Mouse (Mus musculus) lung, embryonic 16.5 days (tissue): ENCODE data around the gene March7. TPM values are rescaled to one million over a fixed set of nuclear protein-coding genes. Genes with fewer than 3 reads are reported as not detected.

Source experiments
- ATAC-seq: fragments of 200-750 bp; cut with Nextera tagmentation; 2 replicates; pipeline ENCODE4 v1.8.0; 2017; ENCODE audit warnings: low read depth, mild to moderate bottlenecking, moderate library complexity
- H3K27ac ChIP-seq: fragments of 300-500 bp; sonication (generic); 2 replicates; pipeline ENCODE4 v1.5.1; 2014; ENCODE audit warnings: mild to moderate bottlenecking, control low read depth, low read length
- H3K27me3 ChIP-seq: fragments of 300-500 bp; sonication (generic); 2 replicates; pipeline ENCODE4 v1.6.1; 2014; ENCODE audit warnings: low read depth, low read length, mixed read lengths; ENCODE audit not compliant: control insufficient read depth, insufficient read depth
- H3K36me3 ChIP-seq: fragments of 300-500 bp; sonication (generic); 2 replicates; pipeline ENCODE4 v1.6.1; 2014; ENCODE audit warnings: low read length; ENCODE audit not compliant: control insufficient read depth, insufficient read depth
- H3K4me1 ChIP-seq: fragments of 300-500 bp; sonication (generic); replicated peaks from 2 replicates; pipeline ENCODE4 v1.6.1; 2014; ENCODE audit warnings: low read length, mixed read lengths; ENCODE audit not compliant: control insufficient read depth, insufficient read depth
- H3K4me2 ChIP-seq: fragments of 300-500 bp; sonication (generic); 2 replicates; pipeline ENCODE4 v1.6.1; 2014; ENCODE audit warnings: low read depth, low read length, control low read depth
- H3K4me3 ChIP-seq: fragments of 300-500 bp; sonication (generic); 2 replicates; pipeline ENCODE4 v1.5.1; 2014; ENCODE audit warnings: mild to moderate bottlenecking, low read length, control low read depth
- H3K9ac ChIP-seq: fragments of 300-500 bp; sonication (generic); 2 replicates; pipeline ENCODE4 v1.6.1; 2014; ENCODE audit warnings: low read length, control low read depth
- H3K9me3 ChIP-seq: fragments of 300-500 bp; sonication (generic); 2 replicates; pipeline ENCODE4 v1.6.1; 2016; ENCODE audit warnings: low read length; ENCODE audit not compliant: control insufficient read depth
- WGBS: fragments of 180-500 bp; shearing (Covaris S2); extraction: QIAGEN DNeasy Blood & Tissue Kit; methylation state at CpG from one replicate; pipeline ENCODE4 v1.1.7; 2014; 5-methylcytosine and 5-hydroxymethylcytosine counted together
- polyA plus RNA-seq: library from polyadenylated mRNA; unstranded; fragments of >200 nt; fragmentation: Nextera tagmentation; extraction: Ambion mirVana; gene quantifications from 2 replicates; pipeline ENCODE4 v1.2.1, GENCODE M21; 2015

March7 gene
- polyA plus RNA-seq, 1 experiment from 2014 or later = 76.1 TPM

- ATAC-seq = no peak
- H3K36me3 ChIP-seq = no peaks in the 10 kb centered on the region; the same call in 1 of the 2 replicates
- no peaks in the 10 kb centered on the region; the same call in 1 of the 2 replicates for H3K9me3 ChIP-seq
- no peak overlapping the region for H3K27ac ChIP-seq
- WGBS = 74% methylated on average over 5 of the region's 5 CpGs
- no peak overlapping the region for H3K9ac ChIP-seq
- no peaks in the 10 kb centered on the region for H3K4me1 ChIP-seq
- H3K27me3 ChIP-seq = no peaks in the 10 kb centered on the region
- no peak overlapping the region for H3K4me2 ChIP-seq
- no peak overlapping the region for H3K4me3 ChIP-seq
Observed at GRCm38 (mm10) chr2:60260621-60261350, 51.1 kb downstream of the March7 start.

DNA sequence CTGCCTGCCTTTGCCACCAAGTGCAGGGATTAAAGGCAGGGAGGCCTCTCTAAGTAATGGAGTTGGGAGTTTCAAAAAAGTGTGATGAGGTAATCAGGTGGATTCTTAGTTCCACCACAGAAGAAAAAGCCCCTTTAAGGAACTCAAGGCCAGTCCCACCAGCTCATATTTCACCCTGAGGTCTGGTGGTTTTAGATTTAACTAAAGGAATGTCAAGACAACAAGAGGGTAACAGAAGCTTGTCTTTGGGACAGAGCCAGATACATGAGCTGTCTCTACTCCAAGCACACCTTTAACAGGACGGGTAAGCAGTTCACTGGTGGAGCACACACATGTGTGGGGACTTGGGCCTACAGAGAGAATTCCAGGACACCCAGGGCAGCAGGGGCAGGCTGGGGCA lies 57.9 kb downstream of the March7 start:
- ATAC-seq = peak; percentile 38; the same call in 1 of the 2 replicates
- Histone ChIP-seq H3K9ac (no peak overlapping the region), H3K4me1 (peaks cover 4% of the 10 kb centered on the region; the same call in 1 of the 2 replicates), H3K4me2 (no peak overlapping the region), H3K27ac (peak overlapping the region; percentile 57), H3K27me3 (no peaks in the 10 kb centered on the region), H3K36me3 (peaks cover 2% of the 10 kb centered on the region; the same call in 1 of the 2 replicates), H3K9me3 (no peaks in the 10 kb centered on the region), H3K4me3 (no peak overlapping the region)
- WGBS = 40% methylated on average over 1 of the region's 1 CpGs

DNA sequence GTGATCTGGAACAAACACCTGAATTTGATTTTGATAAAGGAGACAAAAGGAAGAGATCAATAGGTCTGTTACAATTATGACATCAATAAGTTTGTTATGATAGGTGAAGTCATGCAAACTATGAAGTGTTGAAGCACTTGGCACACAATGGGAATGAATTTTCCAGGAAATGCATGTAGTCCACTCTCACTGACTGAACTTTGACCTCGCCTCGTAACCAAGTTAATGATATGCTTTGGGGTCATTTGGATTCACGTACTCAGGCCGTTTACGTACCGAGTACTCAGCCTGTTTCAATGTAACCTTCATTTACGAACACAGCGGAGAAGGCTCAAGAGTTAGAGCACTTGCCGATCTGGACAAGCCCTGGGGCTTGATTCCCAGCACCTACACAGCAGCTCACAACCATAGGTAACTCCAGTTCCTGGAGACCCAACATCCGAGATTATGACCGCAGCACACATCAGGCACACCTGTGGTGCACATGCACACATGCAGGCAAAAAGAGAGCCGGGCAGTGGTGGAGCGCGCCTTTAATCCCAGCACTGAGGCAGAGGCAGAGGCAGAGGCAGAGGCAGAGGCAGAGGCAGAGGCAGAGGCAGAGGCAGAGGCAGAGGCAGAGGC lies 60.3 kb downstream of the March7 start:
- Histone ChIP-seq H3K36me3 (peaks cover 2% of the 10 kb centered on the region; the same call in 1 of the 2 replicates), H3K4me2 (no peak overlapping the region), H3K4me3 (no peak overlapping the region), H3K27ac (no peak overlapping the region), H3K27me3 (no peaks in the 10 kb centered on the region), H3K9me3 (no peaks in the 10 kb centered on the region), H3K4me1 (peaks cover 4% of the 10 kb centered on the region; the same call in 1 of the 2 replicates), H3K9ac (no peak overlapping the region)
- WGBS = 87% methylated on average over 14 of the region's 14 CpGs
- ATAC-seq = no peak

GRCm38 (mm10) chr2:60278627-60279026 lies 68.9 kb downstream of the March7 start:
- no peaks in the 10 kb centered on the region for H3K9me3 ChIP-seq
- no peak overlapping the region for H3K27ac ChIP-seq
- H3K9ac ChIP-seq = no peak overlapping the region
- H3K27me3 ChIP-seq = no peaks in the 10 kb centered on the region
- no peak overlapping the region for H3K4me3 ChIP-seq
- peaks cover 9% of the 10 kb centered on the region for H3K4me1 ChIP-seq
- H3K4me2 ChIP-seq = no peak overlapping the region
- no peaks in the 10 kb centered on the region for H3K36me3 ChIP-seq
- ATAC-seq = no peak
- 92% methylated on average over 4 of the region's 4 CpGs for WGBS

GRCm38 (mm10) chr2:60282625-60283024 lies 72.9 kb downstream of the March7 start:
- Histone ChIP-seq H3K36me3 (no peaks in the 10 kb centered on the region), H3K4me2 (peak overlapping the region; percentile 93), H3K27ac (no peak overlapping the region), H3K9me3 (no peaks in the 10 kb centered on the region), H3K4me1 (peaks cover 12% of the 10 kb centered on the region), H3K27me3 (no peaks in the 10 kb centered on the region), H3K9ac (no peak overlapping the region; the same call in 1 of the 2 replicates), H3K4me3 (no peak overlapping the region; the same call in 1 of the 2 replicates)
- WGBS = 45% methylated on average over 4 of the region's 4 CpGs
- no peak for ATAC-seq

DNA sequence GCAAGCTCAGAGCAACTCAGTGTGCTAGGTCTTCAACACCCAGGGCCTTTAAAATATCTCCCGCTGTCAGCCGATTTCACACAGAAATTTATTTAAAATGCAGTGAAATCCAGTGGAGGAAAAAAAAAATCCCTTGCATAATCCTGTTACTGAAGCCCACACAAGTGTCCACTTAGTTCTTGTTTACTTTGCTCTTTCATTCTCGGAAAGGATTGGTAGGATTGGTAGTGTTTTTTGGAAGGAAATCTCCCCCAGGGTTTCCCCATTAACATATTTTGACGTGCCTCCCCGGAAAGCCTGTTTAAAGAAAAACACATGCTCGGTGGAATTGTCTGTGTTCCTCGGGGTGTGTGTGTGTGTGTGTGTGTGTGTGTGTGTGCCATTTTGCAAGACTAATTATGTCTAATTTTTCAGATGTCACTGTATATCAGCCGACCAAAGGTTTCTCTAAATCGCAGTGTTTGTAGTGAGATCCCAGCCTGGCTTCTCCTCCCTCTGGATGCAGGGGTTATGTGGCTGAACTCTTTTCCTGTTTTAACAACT lies 73.6 kb downstream of the March7 start:
- Histone ChIP-seq H3K4me2 (peak overlapping the region; percentile 93), H3K9ac (peak overlapping the region; percentile 74), H3K27ac (peak overlapping the region; percentile 58), H3K4me3 (peak overlapping the region; percentile 59), H3K9me3 (no peaks in the 10 kb centered on the region), H3K4me1 (peaks cover 12% of the 10 kb centered on the region), H3K36me3 (no peaks in the 10 kb centered on the region), H3K27me3 (no peaks in the 10 kb centered on the region)
- ATAC-seq = peak; percentile 39; the same call in 1 of the 2 replicates
- WGBS = 3% methylated on average over 9 of the region's 9 CpGs

- peak overlapping the region; percentile 58 for H3K27ac ChIP-seq
- ATAC-seq = peak; percentile 93
- H3K4me1 ChIP-seq = peaks cover 12% of the 10 kb centered on the region
- H3K9ac ChIP-seq = peak overlapping the region; percentile 74
- H3K27me3 ChIP-seq = no peaks in the 10 kb centered on the region
- WGBS = under 1% methylated on average over 42 of the region's 42 CpGs
- peak overlapping the region; percentile 59 for H3K4me3 ChIP-seq
- no peaks in the 10 kb centered on the region for H3K9me3 ChIP-seq
- no peaks in the 10 kb centered on the region for H3K36me3 ChIP-seq
- H3K4me2 ChIP-seq = peak overlapping the region; percentile 93
Observed at GRCm38 (mm10) chr2:60283751-60284466, 74.2 kb downstream of the March7 start.

GRCm38 (mm10) chr2:60284467-60284821 lies 74.8 kb downstream of the March7 start, which contains the start of gene Cd302:
Gene Cd302 (minus strand): TSS chr2:60284488.
- WGBS = 39% methylated on average over 4 of the region's 4 CpGs
- Histone ChIP-seq H3K4me2 (peak within 1 kb of the TSS; percentile 93), H3K27ac (peak within 1 kb of the TSS; percentile 58), H3K4me1 (peaks cover 12% of the 10 kb centered on the region), H3K9ac (peak within 1 kb of the TSS; percentile 74), H3K9me3 (no peaks in the 10 kb centered on the region), H3K36me3 (no peaks in the 10 kb centered on the region), H3K4me3 (peak within 1 kb of the TSS; percentile 59), H3K27me3 (no peaks in the 10 kb centered on the region)
- no peak for ATAC-seq
